Mouse (Mus musculus): ENCODE measurements around the gene Vstm2l. TPM values are rescaled to one million over a fixed set of nuclear protein-coding genes. Genes with fewer than 3 reads are reported as not detected.

The Vstm2l gene
- total RNA-seq, 2 experiments from 2014 or later = 155 to 172 TPM

DNA sequence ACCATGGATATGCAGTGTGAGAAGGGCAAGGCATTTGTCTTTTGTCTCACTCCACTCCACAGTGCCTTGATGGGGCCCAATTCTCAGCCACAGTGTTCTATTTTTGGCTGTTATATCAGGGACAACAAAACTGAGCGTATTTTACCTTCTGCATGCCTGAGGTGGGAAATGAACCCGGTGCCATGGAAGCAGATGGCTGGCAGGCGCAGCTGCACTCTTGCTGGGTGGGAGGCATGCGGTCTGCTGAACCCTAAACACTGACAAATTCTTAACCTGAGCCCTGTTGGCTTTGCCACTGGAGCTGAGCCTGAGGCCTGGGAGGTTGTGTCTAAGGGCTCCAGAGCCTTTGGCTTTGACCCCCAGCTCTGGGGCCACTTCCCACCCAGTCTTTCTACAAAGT, 71.2 kb downstream of the Vstm2l start:
- no peak for DNase-seq (ENCODE audit: low spot score in 2 of 2)
- intact Hi-C loops (cut with DNase I) = loop anchor here (5.0 kb wide), 1 partner anchor 58 kb away; no protein-coding TSS in a partner anchor

DNA sequence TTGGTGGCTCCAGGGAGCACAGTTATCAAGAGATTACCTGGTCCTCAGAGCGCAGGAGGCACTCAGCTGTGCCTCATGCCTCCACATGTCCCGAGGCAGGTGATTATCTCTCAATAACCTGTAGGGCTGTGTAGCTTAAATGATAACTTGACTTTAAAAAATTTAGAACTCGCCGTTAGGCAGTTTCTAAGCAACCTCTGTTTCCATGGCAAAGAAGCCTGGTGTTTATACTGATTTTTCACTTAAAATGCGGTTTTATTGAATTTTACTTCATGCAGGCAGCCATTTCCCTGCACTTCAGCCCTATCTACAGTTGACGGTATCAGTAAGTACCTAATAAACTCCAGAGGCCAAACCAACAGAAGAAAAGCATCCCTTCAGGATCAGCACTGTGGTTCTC, 71.8 kb downstream of the Vstm2l start:
- no peak for DNase-seq (ENCODE audit: low spot score in 2 of 2)
- intact Hi-C loops (cut with DNase I) = loop anchor here (5.0 kb wide), 1 partner anchor 59 kb away; no protein-coding TSS in a partner anchor

GRCm38 (mm10) chr2:157988416-157989190, 74.2 kb downstream of the Vstm2l start:
- intact Hi-C loops (cut with DNase I) = loop anchor here (5.0 kb wide), 1 partner anchor 61 kb away; no protein-coding TSS in a partner anchor
- no peak for DNase-seq (ENCODE audit: low spot score in 2 of 2)

DNA sequence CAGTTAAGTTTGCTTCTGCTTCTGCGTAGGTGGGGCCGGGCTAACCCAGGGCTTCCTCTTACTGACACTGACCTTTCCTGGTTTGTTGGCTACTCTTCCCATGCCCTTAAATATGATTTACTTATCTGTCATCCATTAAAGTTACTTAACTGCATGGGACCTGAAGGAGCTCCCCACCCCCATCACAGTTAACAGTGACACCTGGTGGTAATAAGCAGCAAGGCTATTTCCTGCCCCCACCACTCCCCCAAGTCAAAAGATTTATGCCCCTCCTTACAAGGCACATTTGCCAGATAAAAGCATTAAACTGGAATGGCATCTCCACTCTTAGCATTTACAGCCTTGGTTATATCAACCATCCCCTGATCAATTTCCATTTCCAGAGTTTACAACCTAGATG, 75.5 kb downstream of the Vstm2l start:
- no peak for DNase-seq (ENCODE audit: low spot score in 2 of 2)
- intact Hi-C loops (cut with DNase I) = loop anchor here (5.0 kb wide), 1 partner anchor 63 kb away; no protein-coding TSS in a partner anchor

GRCm38 (mm10) chr2:157991026-157991425, 76.6 kb downstream of the Vstm2l start:
- intact Hi-C loops (cut with DNase I) = no loop called here
- no peak for DNase-seq (ENCODE audit: low spot score in 2 of 2)

DNA sequence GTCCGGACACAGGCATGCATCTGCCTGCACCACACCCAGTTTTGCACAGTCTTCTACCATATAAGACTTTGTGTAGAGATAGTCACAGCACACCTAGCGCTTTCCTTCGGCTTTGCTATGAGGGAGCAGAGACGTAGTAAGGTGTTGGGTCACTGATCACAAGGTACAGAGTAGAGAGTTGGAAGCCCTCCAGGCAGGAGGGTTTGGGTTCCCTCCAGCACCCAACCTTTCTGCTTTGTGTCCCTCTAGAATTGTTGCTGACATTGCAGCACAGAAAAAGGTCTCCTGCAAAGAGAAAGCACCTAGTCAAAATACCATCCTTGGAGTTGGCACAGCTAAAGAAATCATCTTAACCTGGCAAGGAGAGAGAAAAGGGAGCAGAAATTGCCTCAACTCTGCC, 78.0 kb downstream of the Vstm2l start:
- intact Hi-C loops (cut with DNase I) = no loop called here
- DNase-seq (ENCODE audit: low spot score in 2 of 2) = no peak

Other genes with a start within 250 kb of the Vstm2l start
- gene Ctnnbl1, start 177.3 kb upstream of the Vstm2l start, total RNA-seq (2021) = 10 to 100 TPM; 27.1 to 29.6 TPM
- gene Tti1, start 113.8 kb downstream of the Vstm2l start, total RNA-seq (2021) = 10 to 100 TPM; 19.7 to 21.1 TPM
- gene Rprd1b, start 113.8 kb downstream of the Vstm2l start, total RNA-seq (2021) = 10 to 100 TPM; 50.9 to 58.1 TPM
- gene Tgm2, start 231.8 kb downstream of the Vstm2l start, total RNA-seq (2021) = 10 to 100 TPM; 11.2 to 11.5 TPM